Mouse (Mus musculus): ENCODE measurements around the gene 1700010I14Rik. TPM values are rescaled to one million over a fixed set of nuclear protein-coding genes. Genes with fewer than 3 reads are reported as not detected.

The 1700010I14Rik gene
- 3.9 TPM for total RNA-seq (2023)

DNA sequence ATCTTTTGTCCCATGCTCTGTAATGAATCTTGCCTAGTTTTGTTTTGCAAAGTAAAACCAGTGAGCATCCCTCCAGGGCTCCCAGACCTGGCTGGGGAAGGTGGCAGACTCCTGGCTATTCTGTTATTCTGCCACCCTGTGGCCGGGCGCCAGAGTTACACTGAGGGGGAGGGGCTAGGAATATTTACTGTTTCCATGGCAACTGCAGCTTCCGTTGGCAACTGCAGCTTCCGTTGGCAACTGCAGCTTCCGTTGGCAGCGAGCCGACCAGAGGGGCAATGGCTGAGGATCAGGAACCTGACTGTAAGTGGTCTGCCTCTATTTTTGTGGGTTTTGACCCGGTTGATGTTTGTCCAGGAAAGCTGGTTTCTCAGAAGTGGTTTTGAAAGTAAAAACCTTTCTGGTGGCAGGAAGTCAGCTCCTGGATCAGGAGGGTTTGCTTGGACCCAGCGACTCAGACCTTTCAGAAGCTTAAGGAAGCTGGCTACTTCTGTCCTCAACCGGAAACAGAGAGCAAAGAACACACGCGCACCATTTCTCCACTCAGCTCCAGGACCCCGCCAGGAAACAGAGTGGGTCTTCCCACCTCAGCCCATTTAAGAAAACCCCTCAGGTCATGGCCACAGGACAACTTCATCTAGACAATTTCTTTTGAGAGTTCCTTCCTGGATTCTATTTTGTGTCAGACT is at the start of gene 1700010I14Rik:
1700010I14Rik (plus strand) TSS at position 215 of the 689 bp plus-strand sequence.

